Mouse (Mus musculus) ES-E14 (cell line): ENCODE measurements around the gene Prorsd1. TPM values are rescaled to one million over a fixed set of nuclear protein-coding genes. Genes with fewer than 3 reads are reported as not detected.

Experiments used
- DNase-seq: peaks from one replicate; pipeline ENCODE4 v3.0.0-alpha.2; 2013; ENCODE audit warnings: low read depth, low spot score
- H3K27ac ChIP-seq: 2 replicates; pipeline ENCODE4 v1.5.1; 2012; ENCODE audit warnings: low read depth, mild to moderate bottlenecking, low read length, moderate library complexity, mixed read lengths; ENCODE audit not compliant: poor library complexity, insufficient read depth, severe bottlenecking
- H3K36me3 ChIP-seq: 2 replicates; pipeline ENCODE4 v1.6.1; 2012; ENCODE audit warnings: mild to moderate bottlenecking, low read length, moderate library complexity, mixed read lengths; ENCODE audit not compliant: control insufficient read depth, poor library complexity, insufficient read depth, severe bottlenecking
- H3K4me1 ChIP-seq, 2 experiments: fragments of 150-350 bp in 1 of 2; sonication (generic) in 1 of 2; 2 replicates each; pipeline ENCODE4 v1.6.1; 2012; ENCODE audit warnings: low read length in 2 of 2, mild to moderate bottlenecking in 1 of 2, mixed read lengths in 1 of 2; ENCODE audit not compliant: control insufficient read depth in 2 of 2, insufficient read depth in 2 of 2, poor library complexity in 1 of 2
- H3K4me3 ChIP-seq, 2 experiments: fragments of 150-350 bp in 1 of 2; sonication (generic) in 1 of 2; 2 replicates each; pipeline ENCODE4 v1.5.1; 2012; ENCODE audit warnings: low read length in 2 of 2, low read depth in 1 of 2, mild to moderate bottlenecking in 1 of 2, mixed read lengths in 1 of 2; ENCODE audit not compliant: insufficient read depth in 1 of 2, poor library complexity in 1 of 2, severe bottlenecking in 1 of 2
- H3K9ac ChIP-seq: 2 replicates; pipeline ENCODE4 v1.6.1; 2012; ENCODE audit warnings: low read depth, mild to moderate bottlenecking, low read length, mixed read lengths; ENCODE audit not compliant: poor library complexity, insufficient read depth, severe bottlenecking
- H3K9me3 ChIP-seq: fragments of 150-350 bp; sonication (generic); 2 replicates; pipeline ENCODE4 v1.6.1; 2012; ENCODE audit warnings: low read depth, mild to moderate bottlenecking, low read length; ENCODE audit not compliant: control insufficient read depth, insufficient read depth
- CHD2 ChIP-seq: IDR thresholded peaks from 2 replicates; pipeline ENCODE4 v1.6.1; 2014; ENCODE audit warnings: mild to moderate bottlenecking, low read depth, low read length, inconsistent platforms
- HCFC1 ChIP-seq: IDR thresholded peaks from 2 replicates; pipeline ENCODE4 v1.6.1; 2012; ENCODE audit warnings: low read length, inconsistent platforms, borderline replicate concordance; ENCODE audit not compliant: insufficient read depth
- MAFK ChIP-seq: IDR thresholded peaks from 2 replicates; pipeline ENCODE4 v1.6.1; 2014; ENCODE audit warnings: mild to moderate bottlenecking, low read depth, low read length, inconsistent platforms; ENCODE audit not compliant: insufficient read depth
- ZC3H11A ChIP-seq: IDR thresholded peaks from 2 replicates; pipeline ENCODE4 v1.6.1; 2012; ENCODE audit warnings: low read depth, mild to moderate bottlenecking, inconsistent platforms, low read length, borderline replicate concordance
- ZNF384 ChIP-seq: IDR thresholded peaks from 2 replicates; pipeline ENCODE4 v1.6.1; 2012; ENCODE audit warnings: low read depth, low read length, inconsistent platforms
- in situ Hi-C, 2 experiments: fragments of 600-800 bp; cut with MboI; formaldehyde crosslinking; loops; one replicate each; pipeline ENCODE4 v1.15.1; 2025; ENCODE audit warnings: low sequenced_read_pairs in 2 of 2, inconsistent platforms in 1 of 2; ENCODE audit not compliant: unreplicated experiment in 2 of 2
- total RNA-seq: library from RNA; depleted of rRNA; stranded (reverse); fragments of 300-350 nt; gene quantifications from 2 replicates; pipeline ENCODE4 v1.2.3, GENCODE M21; 2012; rRNA removed

Prorsd1 gene
- 8.2 and 12.4 TPM in 2 replicates for total RNA-seq

- H3K9ac ChIP-seq: peak within 1 kb of the TSS; percentile 75
- DNase-seq: peak; percentile 94
- TF ChIP-seq CHD2 (no peak), ZNF384 (no peak), HCFC1 (no peak), ZC3H11A (no peak), MAFK (no peak)
- no peaks in the 10 kb centered on the region for H3K4me1 ChIP-seq
- no peaks in the 10 kb centered on the region for H3K9me3 ChIP-seq
- H3K27ac ChIP-seq: peak within 1 kb of the TSS; percentile 61
- in situ Hi-C loops: no loop called here
- no peaks in the 10 kb centered on the region; the same call in 1 of the 2 replicates for H3K36me3 ChIP-seq
- H3K4me3 ChIP-seq: peak within 1 kb of the TSS; percentile 73 to 93
These were observed at the start of gene Prorsd1 for GRCm38 (mm10) chr11:29514682-29515412. Gene Prorsd1, minus strand, starts transcription at chr11:29515033.

- TF ChIP-seq ZC3H11A (no peak), CHD2 (no peak), MAFK (no peak), ZNF384 (no peak), HCFC1 (no peak)
- in situ Hi-C loops: no loop called here
- DNase-seq: no peak
- Histone ChIP-seq H3K4me1 (no peaks in the 10 kb centered on the region), H3K4me3 (no peak overlapping the region), H3K9ac (no peak overlapping the region), H3K27ac (no peak overlapping the region), H3K9me3 (no peaks in the 10 kb centered on the region), H3K36me3 (no peaks in the 10 kb centered on the region)
These were observed 48.6 kb upstream of the Prorsd1 start for GRCm38 (mm10) chr11:29563406-29563805.

- in situ Hi-C loops: no loop called here
- Histone ChIP-seq H3K4me3 (no peak overlapping the region), H3K36me3 (no peaks in the 10 kb centered on the region), H3K27ac (no peak overlapping the region), H3K9ac (no peak overlapping the region), H3K9me3 (no peaks in the 10 kb centered on the region), H3K4me1 (no peaks in the 10 kb centered on the region)
- TF ChIP-seq MAFK (no peak), ZNF384 (no peak), CHD2 (no peak), HCFC1 (no peak), ZC3H11A (no peak)
- no peak for DNase-seq
These were observed 46.2 kb upstream of the Prorsd1 start for GRCm38 (mm10) chr11:29560990-29561389.

- DNase-seq: no peak
- in situ Hi-C loops: no loop called here
These were observed 45.6 kb upstream of the Prorsd1 start for GRCm38 (mm10) chr11:29560452-29560851.

GRCm38 (mm10) chr11:29549425-29549778 lies 34.6 kb upstream of the Prorsd1 start:
- H3K9me3 ChIP-seq: no peaks in the 10 kb centered on the region
- in situ Hi-C loops: no loop called here
- no peak overlapping the region for H3K4me3 ChIP-seq
- no peak overlapping the region for H3K27ac ChIP-seq
- H3K4me1 ChIP-seq: no peaks in the 10 kb centered on the region
- DNase-seq: no peak
- TF ChIP-seq ZNF384 (no peak), CHD2 (no peak), HCFC1 (no peak), ZC3H11A (no peak), MAFK (no peak)
- H3K36me3 ChIP-seq: peaks cover 11% of the 10 kb centered on the region
- H3K9ac ChIP-seq: no peak overlapping the region

More at GRCm38 (mm10) chr11:29560452-29560851, 45.6 kb upstream of the Prorsd1 start:
- Histone ChIP-seq H3K36me3 (no peaks in the 10 kb centered on the region), H3K4me3 (no peak overlapping the region), H3K9ac (no peak overlapping the region), H3K4me1 (no peaks in the 10 kb centered on the region), H3K27ac (no peak overlapping the region), H3K9me3 (no peaks in the 10 kb centered on the region)
- TF ChIP-seq ZC3H11A: no peak
- no peak for TF ChIP-seq ZNF384
- TF ChIP-seq CHD2: no peak
- no peak for TF ChIP-seq MAFK
- TF ChIP-seq HCFC1: no peak
